Mouse (Mus musculus) lung, adult 2 months (tissue): ENCODE measurements around the gene Ablim2.

Experiments used
- CTCF ChIP-seq: fragments of 200-500 bp; IDR thresholded peaks from 2 replicates; pipeline ENCODE4 v1.5.1; 2011; ENCODE audit warnings: mild to moderate bottlenecking, low read length, control low read depth; ENCODE audit not compliant: insufficient read depth
- POLR2A ChIP-seq: fragments of 200-500 bp; IDR thresholded peaks from 2 replicates; pipeline ENCODE4 v1.6.1; 2011; ENCODE audit warnings: low read depth, mild to moderate bottlenecking, control low read depth, low read length, borderline replicate concordance; ENCODE audit errors: extremely low read depth

GRCm38 (mm10) chr5:35926511-35926910, 168.8 kb downstream of the Ablim2 start:
- TF ChIP-seq CTCF (no peak), POLR2A (no peak)
